Mouse (Mus musculus) ES-Bruce4 (cell line): Measurements from ENCODE around the gene Gas1. TPM values are rescaled to one million over a fixed set of nuclear protein-coding genes. Genes with fewer than 3 reads are reported as not detected.

ENCODE experiments used
- H3K27ac ChIP-seq: 2 replicates; pipeline ENCODE4 v1.5.1; 2012; ENCODE audit warnings: low read length, inconsistent platforms; ENCODE audit not compliant: insufficient read depth
- H3K27me3 ChIP-seq: 2 replicates; pipeline ENCODE4 v1.6.1; 2012; ENCODE audit warnings: mild to moderate bottlenecking, low read length, inconsistent platforms; ENCODE audit not compliant: control insufficient read depth, poor library complexity, insufficient read depth, severe bottlenecking
- H3K36me3 ChIP-seq: 2 replicates; pipeline ENCODE4 v1.6.1; 2012; ENCODE audit warnings: inconsistent platforms, mild to moderate bottlenecking, low read length, moderate library complexity; ENCODE audit not compliant: control insufficient read depth, poor library complexity, insufficient read depth, severe bottlenecking
- H3K4me1 ChIP-seq: one replicate; pipeline ENCODE4 v1.8.1; 2011; ENCODE audit warnings: low read length; ENCODE audit not compliant: control insufficient read depth, insufficient read depth
- H3K4me3 ChIP-seq: 2 replicates; pipeline ENCODE4 v1.5.1; 2011; ENCODE audit warnings: low read depth, mild to moderate bottlenecking, low read length
- H3K9ac ChIP-seq: 2 replicates; pipeline ENCODE4 v1.6.1; 2012; ENCODE audit warnings: low read depth, mild to moderate bottlenecking, inconsistent platforms; ENCODE audit not compliant: poor library complexity, severe bottlenecking
- H3K9me3 ChIP-seq: replicated peaks from 2 replicates; pipeline ENCODE4 v1.6.1; 2012; ENCODE audit warnings: mild to moderate bottlenecking, low read length, inconsistent platforms; ENCODE audit not compliant: control insufficient read depth, poor library complexity, insufficient read depth, severe bottlenecking
- CTCF ChIP-seq: IDR thresholded peaks from one replicate; pipeline ENCODE4 v1.8.1; 2011; ENCODE audit warnings: low read depth, low read length
- EP300 ChIP-seq: IDR thresholded peaks from 2 replicates; pipeline ENCODE4 v1.6.1; 2011; ENCODE audit warnings: low read depth, low read length; ENCODE audit not compliant: insufficient read depth
- POLR2A ChIP-seq: IDR thresholded peaks from one replicate; pipeline ENCODE4 v1.8.1; 2011; ENCODE audit warnings: low read length; ENCODE audit not compliant: insufficient read depth
- polyA plus RNA-seq: library from polyadenylated mRNA; stranded (reverse); fragments of >200 nt; gene quantifications from 2 replicates; pipeline ENCODE4 v1.2.4, GENCODE M21; 2011; ENCODE audit warnings: low read depth; ENCODE audit not compliant: missing spikeins, insufficient read depth, insufficient read length

The Gas1 gene
- polyA plus RNA-seq, 1 experiment: 2.6 TPM

DNA sequence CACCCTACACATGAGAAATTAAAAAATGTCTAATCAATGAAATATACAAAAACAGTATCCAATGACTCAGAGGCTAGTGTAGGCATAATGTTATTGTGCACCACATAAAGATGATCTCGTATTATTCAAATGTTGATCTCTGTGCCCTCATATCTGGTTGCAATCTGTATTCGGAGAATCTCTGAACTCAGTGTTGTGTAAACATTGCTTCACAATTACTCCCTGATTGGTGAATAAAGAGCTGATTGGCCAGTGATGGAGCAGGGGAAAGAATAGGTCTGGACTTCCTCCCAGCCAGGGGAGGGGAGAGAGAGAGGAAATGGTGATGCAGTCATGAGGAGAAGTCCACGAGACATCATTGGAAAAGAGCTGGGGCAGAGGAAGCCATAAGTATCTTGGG, 23.0 kb downstream of the Gas1 start:
- no peaks in the 10 kb centered on the region for H3K9me3 ChIP-seq
- H3K27me3 ChIP-seq: no peaks in the 10 kb centered on the region
- H3K4me1 ChIP-seq: no peaks in the 10 kb centered on the region
- H3K27ac ChIP-seq: no peak overlapping the region
- TF ChIP-seq EP300 (no peak), CTCF (no peak), POLR2A (no peak)
- no peak overlapping the region for H3K9ac ChIP-seq
- H3K36me3 ChIP-seq: no peaks in the 10 kb centered on the region
- H3K4me3 ChIP-seq: no peak overlapping the region

DNA sequence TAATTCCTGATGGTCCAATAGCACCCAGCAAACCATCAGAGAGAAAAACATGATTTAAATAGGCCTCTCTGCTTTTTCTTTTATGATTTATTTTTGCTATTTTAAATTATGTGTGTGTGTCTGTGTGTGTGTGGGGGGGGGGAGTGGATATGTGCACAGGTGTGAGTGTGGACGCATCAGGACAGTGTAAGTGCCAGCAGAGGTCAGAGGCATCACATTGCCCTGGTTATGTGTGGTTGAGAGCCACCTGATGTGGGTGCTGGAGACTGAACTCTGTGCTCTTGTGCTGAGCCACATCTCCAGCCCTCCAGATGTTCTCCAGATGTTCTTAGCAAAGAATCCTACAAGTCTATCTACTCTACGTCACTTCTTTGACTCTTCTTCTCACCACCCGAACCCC, 28.9 kb downstream of the Gas1 start:
- no peak overlapping the region for H3K9ac ChIP-seq
- H3K27me3 ChIP-seq: no peaks in the 10 kb centered on the region
- no peak overlapping the region for H3K27ac ChIP-seq
- H3K36me3 ChIP-seq: no peaks in the 10 kb centered on the region
- no peak for TF ChIP-seq POLR2A
- TF ChIP-seq CTCF: no peak
- no peak for TF ChIP-seq EP300
- no peak overlapping the region for H3K4me3 ChIP-seq
- no peaks in the 10 kb centered on the region for H3K9me3 ChIP-seq
- H3K4me1 ChIP-seq: no peaks in the 10 kb centered on the region

DNA sequence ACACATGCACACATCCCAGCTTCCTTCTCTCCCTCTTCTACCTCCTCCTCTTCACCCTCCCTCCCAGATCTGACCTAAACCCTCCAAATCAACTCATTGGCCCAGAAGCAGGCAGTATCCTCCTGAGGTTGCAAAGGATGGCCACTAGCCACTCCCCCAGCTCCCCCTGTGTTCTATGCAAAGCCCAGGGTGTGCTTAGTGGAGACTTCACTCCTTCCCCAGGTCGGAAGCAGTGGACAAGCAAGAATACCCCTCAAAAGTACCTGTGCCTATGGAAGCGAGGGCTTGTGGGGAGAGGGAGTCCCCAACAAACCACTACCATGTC, 29.3 kb downstream of the Gas1 start:
- no peaks in the 10 kb centered on the region for H3K4me1 ChIP-seq
- no peak for TF ChIP-seq EP300
- no peaks in the 10 kb centered on the region for H3K9me3 ChIP-seq
- no peaks in the 10 kb centered on the region for H3K36me3 ChIP-seq
- H3K27me3 ChIP-seq: no peaks in the 10 kb centered on the region
- no peak overlapping the region for H3K27ac ChIP-seq
- no peak overlapping the region for H3K4me3 ChIP-seq
- H3K9ac ChIP-seq: no peak overlapping the region

DNA sequence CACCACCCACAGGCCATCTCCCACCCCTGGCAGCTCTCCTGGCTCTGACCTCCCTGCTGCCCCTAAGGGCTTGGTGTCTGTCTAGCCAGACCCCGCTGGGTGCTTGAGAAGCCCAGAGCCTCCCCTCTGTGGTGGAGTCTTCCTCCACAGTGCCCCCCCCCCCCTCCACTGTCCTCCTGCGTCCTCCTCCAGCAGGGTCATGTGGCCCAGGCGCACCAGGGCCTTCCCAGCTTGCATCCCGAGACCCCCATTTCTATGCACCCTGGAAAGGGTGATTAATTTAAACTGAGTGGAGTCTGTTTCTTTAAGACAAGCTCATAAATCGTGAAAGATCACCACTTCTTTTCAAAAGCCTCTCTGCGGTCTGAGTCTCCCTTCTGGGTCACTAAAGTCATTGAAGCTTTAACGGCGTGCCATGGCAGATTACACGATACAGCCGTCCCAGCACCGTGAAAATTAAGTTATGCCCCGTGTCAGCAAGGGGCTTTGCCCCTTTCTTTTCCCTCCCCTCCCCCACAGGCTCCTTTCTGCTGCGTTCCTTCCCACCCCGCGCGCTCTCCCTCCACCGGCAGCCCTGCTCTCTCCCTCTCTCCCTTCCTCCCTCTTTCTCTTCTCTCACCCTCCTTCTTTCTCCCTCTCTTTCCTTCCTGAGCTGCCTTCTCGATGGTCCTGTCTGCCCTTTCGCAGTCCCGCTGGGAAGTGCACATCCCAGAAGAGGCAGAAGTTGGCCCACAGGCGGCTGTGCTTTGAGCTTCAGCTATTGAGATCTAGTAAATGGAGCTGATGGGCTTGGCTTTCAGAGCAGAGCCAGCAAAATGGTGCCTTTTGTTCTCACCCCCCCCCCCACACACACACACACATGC, 29.9 kb downstream of the Gas1 start:
- H3K27ac ChIP-seq: no peak overlapping the region
- no peak overlapping the region for H3K9ac ChIP-seq
- no peaks in the 10 kb centered on the region for H3K9me3 ChIP-seq
- no peaks in the 10 kb centered on the region for H3K27me3 ChIP-seq
- H3K4me1 ChIP-seq: no peaks in the 10 kb centered on the region
- no peak overlapping the region for H3K4me3 ChIP-seq
- H3K36me3 ChIP-seq: no peaks in the 10 kb centered on the region
- no peak for TF ChIP-seq EP300
- no peak for TF ChIP-seq POLR2A
- TF ChIP-seq CTCF: no peak

DNA sequence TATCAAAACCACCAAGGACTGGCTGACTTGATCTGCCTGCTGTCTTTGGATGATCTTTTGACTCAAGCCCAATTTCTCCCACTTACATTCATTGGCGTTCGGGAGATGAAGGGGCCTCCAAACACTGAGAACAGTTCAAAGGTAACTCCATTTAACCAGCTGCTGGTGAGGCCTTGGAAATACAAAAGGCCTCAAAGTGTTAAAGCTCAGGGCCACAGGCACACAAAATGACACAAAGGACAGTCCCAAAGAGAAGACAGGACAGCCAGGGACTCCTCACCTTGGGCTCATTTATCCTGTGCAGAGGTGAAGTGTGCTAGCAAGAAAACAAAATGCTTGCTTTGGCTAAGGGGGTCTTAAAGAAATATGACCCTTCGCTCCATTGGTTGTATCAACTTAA, 30.9 kb downstream of the Gas1 start:
- H3K4me3 ChIP-seq: no peak overlapping the region
- H3K9me3 ChIP-seq: no peaks in the 10 kb centered on the region
- H3K36me3 ChIP-seq: no peaks in the 10 kb centered on the region
- no peak overlapping the region for H3K27ac ChIP-seq
- H3K27me3 ChIP-seq: no peaks in the 10 kb centered on the region
- no peak overlapping the region for H3K9ac ChIP-seq
- TF ChIP-seq EP300 (no peak), CTCF (no peak), POLR2A (no peak)
- H3K4me1 ChIP-seq: no peaks in the 10 kb centered on the region

DNA sequence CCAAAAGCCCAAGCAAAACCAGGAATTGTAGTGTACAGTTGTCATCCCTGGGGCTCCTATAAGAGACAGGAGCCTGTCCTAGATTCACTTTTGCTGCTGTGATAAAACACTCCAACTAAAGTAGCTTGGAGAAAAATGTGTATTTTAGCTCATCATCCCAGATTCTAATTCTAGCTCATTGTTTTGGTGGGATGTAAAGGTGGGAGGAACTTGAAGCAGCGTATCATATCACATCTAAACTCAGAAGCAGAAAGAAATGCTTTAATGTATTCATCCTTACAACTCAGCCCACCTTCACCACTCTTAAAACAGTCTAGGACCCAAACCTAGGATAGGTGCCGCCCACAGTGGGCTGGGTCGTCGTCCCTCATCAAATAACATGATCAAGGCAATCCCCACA, 40.2 kb downstream of the Gas1 start:
- Histone ChIP-seq H3K9me3 (no peaks in the 10 kb centered on the region), H3K27me3 (no peaks in the 10 kb centered on the region), H3K4me3 (no peak overlapping the region), H3K4me1 (no peaks in the 10 kb centered on the region), H3K9ac (no peak overlapping the region), H3K27ac (no peak overlapping the region), H3K36me3 (no peaks in the 10 kb centered on the region)
- TF ChIP-seq POLR2A: no peak
- TF ChIP-seq EP300: no peak
- no peak for TF ChIP-seq CTCF
